Mouse (Mus musculus): ENCODE data around the gene Zg16.

Gene Zg16

GRCm38 (mm10) chr7:127066317-127066716 lies 20.8 kb downstream of the Zg16 start:
- DNase-seq = no peak

- DNase-seq = no peak
Measured at GRCm38 (mm10) chr7:127065538-127065937, 21.6 kb downstream of the Zg16 start.

GRCm38 (mm10) chr7:127055026-127055585 lies 32.0 kb downstream of the Zg16 start:
- no peak for DNase-seq

- DNase-seq = peak; percentile 87
Measured at GRCm38 (mm10) chr7:127041851-127042672, 45.1 kb downstream of the Zg16 start, which contains the start of gene Kif22. Gene Kif22, minus strand, starts transcription at chr7:127042471.

GRCm38 (mm10) chr7:127031244-127031643 lies 55.9 kb downstream of the Zg16 start:
- DNase-seq = no peak

- DNase-seq = no peak
Measured at GRCm38 (mm10) chr7:127030172-127030571, 57.0 kb downstream of the Zg16 start.

GRCm38 (mm10) chr7:127027885-127028284 lies 59.2 kb downstream of the Zg16 start:
- DNase-seq = no peak

GRCm38 (mm10) chr7:127026984-127027726 lies 60.0 kb downstream of the Zg16 start, which contains the start of gene Maz:
Gene Maz, minus strand, starts transcription at chr7:127027037.
- DNase-seq = peak; percentile 99

GRCm38 (mm10) chr7:127026616-127026983 lies 60.5 kb downstream of the Zg16 start:
- no peak for DNase-seq

- peak; percentile 78 for DNase-seq
Measured at GRCm38 (mm10) chr7:127026161-127026600, 60.9 kb downstream of the Zg16 start.

GRCm38 (mm10) chr7:127025556-127026160 lies 61.5 kb downstream of the Zg16 start:
- DNase-seq = peak; percentile 44

- DNase-seq = peak; percentile 89
Measured at GRCm38 (mm10) chr7:127024755-127025555, 62.2 kb downstream of the Zg16 start.

- peak; percentile 28 for DNase-seq
Measured at GRCm38 (mm10) chr7:127023896-127024690, 63.0 kb downstream of the Zg16 start.

- no peak for DNase-seq
Measured at GRCm38 (mm10) chr7:127023272-127023691, 63.8 kb downstream of the Zg16 start.

- no peak for DNase-seq
Measured at GRCm38 (mm10) chr7:127022528-127023271, 64.4 kb downstream of the Zg16 start.

- no peak for DNase-seq
Measured at GRCm38 (mm10) chr7:127021563-127022527, 65.3 kb downstream of the Zg16 start.

- peak; percentile 28 for DNase-seq
Measured at GRCm38 (mm10) chr7:127020901-127021562, 66.1 kb downstream of the Zg16 start, which contains the start of the genes Gm42742 and Prrt2. Gene Gm42742, minus strand, starts transcription at chr7:127021097. Gene Prrt2, minus strand, starts transcription at chr7:127021211.

- DNase-seq = no peak
Measured at GRCm38 (mm10) chr7:127020491-127020890, 66.6 kb downstream of the Zg16 start.

GRCm38 (mm10) chr7:127020031-127020430 lies 67.1 kb downstream of the Zg16 start:
- DNase-seq = no peak

Measured in kidney, adult 11 months (tissue).